ENCODE assay signal across 22 mouse cellular contexts in the genomic region with DNA sequence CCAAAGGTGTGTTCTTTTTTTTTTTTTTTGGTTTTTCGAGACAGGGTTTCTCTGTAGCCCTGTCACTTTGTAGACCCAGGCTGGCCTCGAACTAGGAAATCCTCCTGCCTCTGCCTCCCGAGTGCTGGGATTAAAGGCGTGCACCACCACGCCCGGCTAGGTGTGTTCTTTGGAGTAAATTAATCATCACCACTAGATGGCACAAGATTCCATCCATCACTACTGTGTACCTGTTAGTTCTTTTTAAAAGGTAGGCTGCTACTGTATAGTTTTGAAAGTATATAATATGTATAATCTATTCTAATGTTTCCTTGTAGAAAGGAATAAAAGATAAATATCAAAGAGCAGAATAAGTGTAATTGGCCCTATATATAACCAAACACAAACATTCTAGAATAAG. TPM values are rescaled to one million over a fixed set of nuclear protein-coding genes. Genes with fewer than 3 reads are reported as not detected.
DNase-seq lines count a peak whose midpoint lies in the region; ATAC-seq and TF ChIP-seq lines count a peak whose summit lies in the region.
"Had no signal": no experiment of that assay in that cellular context is flagged by ENCODE, and none has a peak within 500 bp of the region (broad histone marks: within the 10 kb centered on the region; RNA-seq: fewer than 3 reads in every experiment).

No protein-coding gene starts in this region.

- no peaks in the 10 kb centered on the region for H3K36me3 ChIP-seq in kidney, embryonic 14.5 days (ENCODE audit: control insufficient read depth, insufficient read depth, low read length)
- H3K36me3 ChIP-seq in splenic B cell, adult 2 months (ENCODE audit: control insufficient read depth, insufficient read depth, low read length, poor library complexity, severe bottlenecking), result no peaks in the 10 kb centered on the region; the same call in 1 of the 2 replicates
- H3K36me3 ChIP-seq: embryonic facial prominence, embryonic 10.5 days; heart, embryonic 15.5 days; hindbrain, embryonic 12.5 days; neural tube, embryonic 15.5 days had no signal

- ATAC-seq in kidney, embryonic 14.5 days (ENCODE audit: low FRiP score, low TSS enrichment), result no peak
- ATAC-seq: forebrain, embryonic 14.5 days had no signal

- H3K4me3 ChIP-seq in cerebellum, adult 2 months (replicated peaks; ENCODE audit: insufficient read depth, low read depth, low read length), result no peak overlapping the region
- no peak overlapping the region for H3K4me3 ChIP-seq in kidney, embryonic 14.5 days (ENCODE audit: low read length)
- H3K4me3 ChIP-seq: embryonic facial prominence, embryonic 10.5 days; heart, embryonic 15.5 days; hindbrain, embryonic 12.5 days; neural tube, embryonic 15.5 days had no signal

- no peaks in the 10 kb centered on the region for H3K9me3 ChIP-seq in kidney, embryonic 14.5 days (ENCODE audit: control insufficient read depth, low read length)
- H3K9me3 ChIP-seq: embryonic facial prominence, embryonic 10.5 days; heart, embryonic 15.5 days; hindbrain, embryonic 12.5 days; neural tube, embryonic 15.5 days had no signal

- TF ChIP-seq CTCF in cerebellum, adult 2 months (IDR thresholded peaks at IDR 0.05; ENCODE audit: borderline replicate concordance, insufficient read depth, low read depth, low read length), result peak; percentile 30; the same call in 1 of the 2 replicates

- no peak overlapping the region for H3K4me2 ChIP-seq in kidney, embryonic 14.5 days (replicated peaks; ENCODE audit: low read depth, low read length)
- H3K4me2 ChIP-seq: heart, embryonic 15.5 days; hindbrain, embryonic 12.5 days; liver, embryonic 11.5 days; midbrain, embryonic 11.5 days; neural tube, embryonic 15.5 days had no signal

- H3K9ac ChIP-seq in kidney, embryonic 14.5 days (ENCODE audit: low read depth, low read length), result no peak overlapping the region
- H3K9ac ChIP-seq: heart, embryonic 15.5 days; hindbrain, embryonic 12.5 days; neural tube, embryonic 15.5 days had no signal

- no peak for DNase-seq in cerebellum, adult 2 months
- no peak for DNase-seq in cerebellum, postnatal 4 days (ENCODE audit: low spot score in 2 of 2)
- DNase-seq in kidney, adult 9 months, result peak; percentile 36
- DNase-seq in lung, postnatal 36 days, result peak; percentile 32
- DNase-seq in lung, postnatal 4 days, result no peak
- peak; percentile 26 for DNase-seq in splenic B cell, adult 2 months (ENCODE audit: low read depth, low spot score)
- no peak for DNase-seq in urinary bladder, postnatal 25 days (ENCODE audit: low spot score)
- DNase-seq: adrenal gland, adult 8-10 months; cerebellum, adult 11 months; kidney, adult 11 months; layer of hippocampus, postnatal 36 days; lung, postnatal 14 days; thymus, adult 2 months had no signal

- H3K4me1 ChIP-seq in cerebellum, adult 2 months (ENCODE audit: control insufficient read depth, insufficient read depth, low read length), result no peaks in the 10 kb centered on the region; the same call in 1 of the 2 replicates
- H3K4me1 ChIP-seq in kidney, embryonic 14.5 days (ENCODE audit: control insufficient read depth, insufficient read depth, low read length), result no peaks in the 10 kb centered on the region
- H3K4me1 ChIP-seq: embryonic facial prominence, embryonic 10.5 days; heart, embryonic 15.5 days had no signal

- no peak for TF ChIP-seq POLR2A in cerebellum, adult 2 months (IDR thresholded peaks at IDR 0.05; ENCODE audit: borderline replicate concordance, insufficient read depth, low read length)

- H3K27me3 ChIP-seq in cerebellum, adult 2 months (ENCODE audit: control insufficient read depth, insufficient read depth, low read length), result no peaks in the 10 kb centered on the region
- no peaks in the 10 kb centered on the region for H3K27me3 ChIP-seq in kidney, embryonic 14.5 days (ENCODE audit: control insufficient read depth, insufficient read depth, low read length)
- H3K27me3 ChIP-seq in splenic B cell, adult 2 months (ENCODE audit: control insufficient read depth, insufficient read depth, low read length, poor library complexity, severe bottlenecking), result no peaks in the 10 kb centered on the region
- H3K27me3 ChIP-seq: heart, embryonic 15.5 days; hindbrain, embryonic 12.5 days; neural tube, embryonic 15.5 days had no signal

- WGBS in cerebellum, adult 2 months, result 88% methylated on average over 6 of the region's 6 CpGs
- WGBS in kidney, embryonic 14.5 days, result 94% methylated on average over 6 of the region's 6 CpGs

- no peak overlapping the region for H3K27ac ChIP-seq in cerebellum, adult 2 months (ENCODE audit: insufficient read depth, low read length)
- no peak overlapping the region for H3K27ac ChIP-seq in kidney, embryonic 14.5 days (ENCODE audit: low read depth, low read length)
- H3K27ac ChIP-seq: embryonic facial prominence, embryonic 10.5 days; heart, embryonic 15.5 days; hindbrain, embryonic 12.5 days; neural tube, embryonic 15.5 days had no signal

RNA-seq across cellular contexts. Expression of a gene that starts 50.7 kb away (rescaled TPM):
- 1.7 and 2.2 TPM in 2 replicates for polyA plus RNA-seq in cerebellum, adult 2 months (2012; rRNA removed)
- 0.39 and 0.51 TPM in 2 replicates for polyA plus RNA-seq in kidney, embryonic 14.5 days (2014; fragmentation: Nextera tagmentation; extraction: Ambion mirVana)
- polyA plus RNA-seq: embryonic facial prominence, embryonic 10.5 days; forebrain, embryonic 14.5 days; hindbrain, embryonic 12.5 days; liver, embryonic 11.5 days; midbrain, embryonic 11.5 days; stomach, embryonic 14.5 days had no signal

Comparison
In these comparisons a context has a peak if more than half of its experiments do, and no peak if none do; other contexts are left out.
1. DNase-seq: peak in kidney, adult 9 months (single experiment), lung, postnatal 36 days (single experiment) and splenic B cell, adult 2 months (single experiment); none in cerebellum, adult 2 months (0 of 2), cerebellum, postnatal 4 days (0 of 2), lung, postnatal 4 days (0 of 2) and urinary bladder, postnatal 25 days (single experiment).